Mouse (Mus musculus): ENCODE results near the gene Nav1.

Nav1 gene

DNA sequence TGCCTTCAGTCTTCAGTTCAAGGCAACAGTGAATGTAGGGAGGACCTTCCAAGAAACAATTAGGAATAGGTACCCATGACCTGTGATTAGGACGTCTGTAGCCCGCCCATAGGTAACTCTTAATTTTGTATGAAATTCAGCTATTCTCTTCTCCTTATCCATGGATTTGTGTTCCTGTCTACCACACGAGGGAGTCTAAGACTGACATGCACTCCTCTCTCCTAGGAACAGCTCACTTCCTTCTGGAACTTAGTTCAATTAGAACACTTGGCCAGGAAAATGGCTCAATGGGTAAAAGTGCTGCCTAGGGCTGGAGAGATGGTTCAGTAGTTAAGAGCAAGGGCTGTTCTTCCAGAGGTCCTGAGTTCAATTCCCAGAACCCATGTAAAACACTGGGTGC is 126.3 kb downstream of the Nav1 start:
- DNase-seq, result no peak

GRCm38 (mm10) chr1:135475571-135475895 is 131.6 kb downstream of the Nav1 start:
- no peak for DNase-seq

GRCm38 (mm10) chr1:135474861-135475570 is 132.1 kb downstream of the Nav1 start:
- no peak for DNase-seq

- no peak for DNase-seq
Observed at GRCm38 (mm10) chr1:135472536-135472935, 134.6 kb downstream of the Nav1 start.

DNA sequence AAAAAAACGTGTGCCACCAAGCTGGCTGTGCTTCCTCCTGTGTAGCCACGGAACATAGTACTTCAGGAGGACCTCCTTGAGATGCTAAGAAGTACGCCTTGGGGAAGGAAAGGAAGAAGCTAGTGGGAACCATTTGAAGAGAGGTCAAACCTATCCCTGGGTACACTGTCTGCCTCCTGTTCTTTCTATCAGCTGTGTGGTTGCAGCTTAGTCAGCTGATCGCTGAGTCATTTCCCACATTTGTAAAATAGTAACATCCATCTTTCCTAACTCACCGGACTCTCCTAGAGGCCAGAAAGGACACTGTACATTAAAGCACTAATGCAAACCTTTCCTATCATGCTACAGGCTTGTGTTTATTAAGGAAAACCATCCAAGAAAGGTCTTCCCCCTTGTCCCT is 135.4 kb downstream of the Nav1 start:
- no peak for DNase-seq

DNA sequence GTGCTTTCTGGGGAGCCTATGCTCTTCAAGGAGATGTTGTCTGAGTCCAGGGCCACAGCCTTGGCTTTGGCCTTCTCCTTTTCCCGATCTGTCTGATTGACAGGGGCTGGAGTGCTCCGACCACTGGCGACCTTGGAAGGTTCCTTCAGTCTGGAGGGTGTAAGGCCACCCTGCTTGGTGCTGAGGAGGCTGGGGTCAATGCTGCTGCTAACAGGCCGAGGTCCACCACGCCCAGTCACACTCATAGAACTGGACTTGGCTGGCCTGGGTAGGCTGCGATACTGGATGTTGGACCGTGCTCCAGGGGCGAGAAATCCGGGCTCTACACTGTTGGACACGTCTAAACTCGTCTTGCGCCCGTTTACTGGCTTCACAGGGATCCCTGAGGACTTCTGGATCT is 136.5 kb downstream of the Nav1 start:
- no peak for DNase-seq

DNA sequence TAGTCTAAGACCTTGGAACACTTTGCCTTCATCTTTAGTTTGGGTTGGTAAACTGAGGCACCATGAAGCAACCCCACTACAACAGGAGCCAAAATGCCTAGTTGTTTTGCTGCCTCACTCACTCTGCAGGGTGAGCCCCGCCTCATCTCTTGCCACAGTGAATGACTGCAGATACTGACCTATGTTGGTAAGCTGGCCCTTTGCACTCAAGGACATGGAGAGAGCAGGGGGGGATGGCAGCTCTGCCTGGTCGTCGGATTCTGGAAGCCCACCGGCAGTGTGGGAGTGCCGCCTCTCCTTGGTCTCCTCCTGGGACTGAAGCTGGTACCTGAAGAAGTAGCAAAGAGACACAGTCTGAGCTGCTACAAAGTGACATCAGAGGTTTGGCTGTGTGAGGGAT is 139.6 kb downstream of the Nav1 start:
- no peak for DNase-seq

DNA sequence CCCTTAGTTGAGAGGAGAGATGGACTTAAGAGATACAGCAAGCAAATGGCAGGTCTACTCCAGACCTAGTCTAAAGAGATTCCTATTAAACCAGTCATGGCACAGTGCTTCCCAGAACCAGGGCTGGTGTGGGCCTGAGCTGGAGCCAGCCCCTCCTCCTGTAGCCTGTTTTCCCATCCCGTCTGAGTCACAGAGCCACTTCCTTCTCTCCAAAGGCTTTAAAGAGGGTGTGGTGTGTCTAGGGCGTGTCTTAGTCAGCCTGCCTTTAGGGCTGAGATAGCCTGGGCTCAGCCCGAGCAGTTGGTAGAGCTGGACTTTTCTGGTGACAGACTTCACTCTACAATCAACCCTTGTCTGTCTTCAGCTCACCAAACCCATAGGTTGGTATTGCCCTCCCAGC is 140.2 kb downstream of the Nav1 start:
- DNase-seq, result no peak

DNA sequence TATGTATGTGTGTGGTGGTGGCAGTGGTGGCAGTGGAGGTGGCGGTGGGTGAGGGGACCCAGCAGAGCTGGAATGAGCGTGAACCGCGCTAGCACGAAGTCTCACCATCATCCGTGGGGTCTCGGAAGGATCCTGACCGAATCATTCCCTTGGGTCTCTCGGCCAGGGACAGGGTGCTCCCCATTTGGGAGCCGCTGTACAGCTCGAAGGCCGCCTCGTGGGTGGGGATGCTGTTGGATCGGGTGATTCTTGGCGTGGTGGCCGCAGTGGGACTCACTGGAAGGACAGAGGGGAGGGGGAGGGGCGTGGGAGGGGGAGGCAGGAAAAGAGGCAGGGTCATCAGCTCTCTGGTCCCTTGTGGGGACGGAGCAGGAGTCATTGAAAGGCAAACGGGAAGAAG is 141.4 kb downstream of the Nav1 start:
- DNase-seq, result no peak

- DNase-seq, result no peak
Observed at GRCm38 (mm10) chr1:135462736-135463135, 144.4 kb downstream of the Nav1 start.

GRCm38 (mm10) chr1:135462304-135462703 is 144.8 kb downstream of the Nav1 start:
- peak; percentile 31 for DNase-seq

GRCm38 (mm10) chr1:135461097-135461730 is 145.9 kb downstream of the Nav1 start:
- DNase-seq, result peak; percentile 72

- no peak for DNase-seq
Observed at GRCm38 (mm10) chr1:135460521-135460920, 146.6 kb downstream of the Nav1 start.

DNA sequence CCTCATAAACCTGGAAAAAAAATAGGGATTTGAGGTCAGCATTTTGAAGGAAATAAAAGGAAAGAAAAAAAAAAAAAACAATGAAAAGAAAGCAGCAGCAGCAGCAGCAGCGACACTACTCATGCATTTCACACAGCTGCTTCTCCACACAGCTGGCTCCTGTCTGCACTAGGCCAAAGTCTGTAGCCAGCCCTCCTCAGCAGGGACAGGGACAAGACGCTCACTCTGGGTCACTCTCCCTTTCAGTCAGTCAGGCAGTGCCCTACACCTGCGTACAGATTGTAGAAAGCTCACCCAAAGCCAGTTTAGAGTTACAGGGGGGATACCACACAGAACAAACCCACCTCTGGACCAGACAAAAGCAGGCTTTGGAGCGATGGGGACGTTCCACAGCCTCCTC is 149.2 kb downstream of the Nav1 start:
- DNase-seq, result no peak

DNA sequence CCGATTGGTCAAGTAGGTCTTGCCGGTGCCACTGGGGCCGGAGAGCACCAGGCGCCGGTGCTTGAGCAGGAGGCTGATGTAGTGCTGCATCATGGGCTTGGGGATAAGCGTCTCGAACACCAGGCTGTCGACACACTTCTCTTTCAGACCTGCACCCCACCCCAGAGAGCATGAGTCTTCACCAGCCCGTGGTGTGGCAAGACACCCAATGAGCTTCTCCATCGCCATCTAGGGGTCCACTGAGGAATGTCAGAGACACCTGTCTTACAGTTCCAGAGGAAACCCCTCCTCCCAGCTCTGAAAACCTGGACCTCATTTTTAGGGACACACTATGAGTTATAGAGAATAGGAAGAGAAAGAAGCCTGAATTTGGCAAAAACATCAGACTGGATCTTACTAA is 154.8 kb downstream of the Nav1 start:
- no peak for DNase-seq

- no peak for DNase-seq
Observed at GRCm38 (mm10) chr1:135451419-135451818, 155.7 kb downstream of the Nav1 start.

DNA sequence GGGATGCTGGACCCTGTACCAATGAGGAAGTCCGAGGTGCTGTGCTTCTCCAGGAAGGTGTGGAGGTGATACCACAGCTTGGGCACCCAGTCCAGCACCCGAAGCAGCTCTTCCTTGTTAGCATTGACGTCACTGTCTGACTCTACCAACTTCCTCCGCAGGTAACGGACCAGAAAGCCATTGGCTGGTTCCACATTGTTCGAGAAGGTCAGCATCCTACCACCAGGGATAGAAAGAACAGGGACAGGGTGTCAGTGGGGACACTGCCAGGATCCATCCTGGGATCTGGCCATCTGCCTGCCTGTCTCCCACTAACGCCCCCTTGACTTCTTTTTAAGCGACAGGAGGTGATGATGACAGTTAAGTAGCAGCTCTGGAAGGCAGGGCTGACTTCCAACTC is 157.2 kb downstream of the Nav1 start:
- DNase-seq, result no peak

- DNase-seq, result no peak
Observed at GRCm38 (mm10) chr1:135448940-135449339, 158.2 kb downstream of the Nav1 start.

- no peak for DNase-seq
Observed at GRCm38 (mm10) chr1:135443506-135443905, 163.6 kb downstream of the Nav1 start.

DNA sequence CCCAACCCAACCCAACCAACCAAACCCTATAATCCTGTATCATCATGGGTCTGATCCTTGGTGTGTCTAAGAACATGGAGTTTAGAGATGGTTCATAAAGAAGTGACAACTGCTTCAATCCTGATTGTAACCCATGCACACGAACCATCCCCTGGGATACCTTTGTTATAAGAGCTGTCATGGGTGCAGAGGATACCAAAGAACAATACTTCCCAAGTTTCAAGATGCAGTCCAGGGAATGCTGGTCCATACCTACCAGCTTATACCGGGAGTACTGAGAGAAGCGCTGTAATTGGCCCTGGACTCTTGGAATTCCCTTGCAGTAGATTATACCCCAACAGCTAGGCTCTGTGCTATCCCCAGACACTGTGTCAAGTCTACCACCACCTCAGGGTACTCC is 165.2 kb downstream of the Nav1 start:
- DNase-seq, result no peak

GRCm38 (mm10) chr1:135440986-135441385 is 166.1 kb downstream of the Nav1 start:
- no peak for DNase-seq

DNA sequence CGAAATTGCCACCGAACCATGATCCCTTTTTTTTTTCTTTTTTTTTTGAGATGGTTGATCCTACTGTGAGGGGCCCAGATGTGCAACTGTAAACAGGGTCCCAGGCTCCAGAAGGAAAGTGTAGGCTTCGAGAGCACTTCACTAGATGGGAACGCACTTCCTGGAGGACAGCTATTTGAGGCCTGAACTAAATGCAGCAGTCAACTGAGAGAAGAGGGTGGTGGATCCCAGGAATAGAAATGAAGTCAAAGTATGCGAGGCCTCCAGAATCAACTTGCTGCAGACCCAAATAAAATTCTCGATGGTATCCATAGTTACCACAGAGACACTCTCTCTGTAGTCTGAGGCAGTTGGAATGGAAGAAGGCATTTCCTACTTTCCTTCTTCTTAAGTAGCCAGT is 168.3 kb downstream of the Nav1 start:
- DNase-seq, result no peak

DNA sequence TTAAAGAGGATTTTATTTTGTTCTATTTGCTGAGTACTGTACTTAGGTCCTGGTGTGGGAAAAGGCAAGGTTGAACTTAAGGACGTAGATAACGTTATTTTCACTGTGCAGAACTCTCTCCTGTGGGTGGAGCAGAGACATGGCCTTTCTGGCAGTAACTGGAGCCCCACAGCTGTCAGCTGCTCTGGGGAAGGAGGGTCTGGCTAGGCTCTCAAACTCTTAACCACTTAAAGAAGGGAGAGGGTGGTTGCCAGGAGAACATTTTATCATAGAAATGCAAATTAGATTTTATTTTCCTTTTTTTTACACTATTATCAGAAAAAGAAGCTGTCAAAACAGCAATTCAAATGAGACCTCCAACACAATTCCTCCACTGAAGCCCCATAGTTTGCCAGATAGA is 171.3 kb downstream of the Nav1 start:
- DNase-seq, result no peak

DNA sequence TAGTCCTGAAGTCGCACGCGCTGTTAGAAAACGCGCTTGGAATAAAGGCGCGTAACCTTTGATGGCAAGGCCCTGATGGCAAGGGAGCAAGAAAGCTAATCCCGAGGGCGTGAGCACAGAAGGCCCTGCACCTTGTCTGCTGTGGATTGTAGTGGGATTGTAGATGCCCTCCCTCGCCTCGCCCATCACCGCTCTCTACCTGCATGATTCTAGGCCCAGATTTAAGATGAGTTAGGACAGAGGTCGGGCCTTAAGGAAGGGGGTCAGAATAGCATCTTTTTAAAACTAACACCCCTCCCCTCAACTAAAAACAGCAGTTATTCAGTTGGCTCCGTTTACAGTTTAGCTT is 176.5 kb downstream of the Nav1 start:
- DNase-seq, result no peak
